Mouse (Mus musculus): ENCODE results near the gene Bod1. TPM values are rescaled to one million over a fixed set of nuclear protein-coding genes. Genes with fewer than 3 reads are reported as not detected.

Gene Bod1
- total and polyA plus RNA-seq, 2 experiments = 27.8 to 33.4 TPM

- Histone ChIP-seq H3K79me2 (ENCODE audit: control insufficient read depth, insufficient read depth, low read length) (no peaks in the 10 kb centered on the region), H3K36me3 (ENCODE audit: control insufficient read depth, insufficient read depth, low read length) (no peaks in the 10 kb centered on the region), H3K4me3 (ENCODE audit: insufficient read depth, low read depth, low read length) (no peak overlapping the region), H3K9ac (ENCODE audit: low read depth, low read length) (no peak overlapping the region), H3K27me3 (ENCODE audit: control insufficient read depth, insufficient read depth, low read length) (no peaks in the 10 kb centered on the region), H3K4me1 (ENCODE audit: control insufficient read depth, insufficient read depth, low read length) (no peaks in the 10 kb centered on the region), H3K27ac (replicated peaks; ENCODE audit: insufficient read depth, low read depth, low read length) (no peak overlapping the region)
- no peak for DNase-seq (ENCODE audit: extremely low read depth, low read depth, low spot score)
- no peak for TF ChIP-seq CTCF (IDR thresholded peaks at IDR 0.05; ENCODE audit: low read depth, low read length)
- no peak for TF ChIP-seq POLR2A (IDR thresholded peaks at IDR 0.05; ENCODE audit: extremely low read depth, insufficient read depth, low read length)
- 98% methylated on average over 2 of the region's 2 CpGs for WGBS
Observed at GRCm38 (mm10) chr11:31693322-31693721, 21.6 kb upstream of the Bod1 start.

DNA sequence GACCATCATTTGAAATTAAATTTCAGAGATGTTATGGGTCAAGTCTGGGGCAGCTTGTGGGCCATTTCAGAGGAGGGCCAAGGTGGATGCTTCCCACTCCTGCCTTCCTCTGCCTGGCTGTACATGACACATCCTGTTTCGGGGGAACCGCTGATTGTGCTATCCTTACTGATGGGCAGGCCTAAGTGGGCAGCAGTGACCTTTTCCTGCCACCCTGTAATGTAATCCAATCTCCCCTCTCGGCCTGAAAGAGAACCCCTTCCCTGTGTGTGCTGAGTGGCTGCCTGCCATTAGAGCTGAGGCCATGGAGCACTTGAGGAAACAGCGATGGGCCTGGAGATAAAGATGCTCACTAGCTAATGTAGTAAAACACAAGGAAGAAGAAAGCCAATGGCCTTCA lies 17.3 kb upstream of the Bod1 start:
- TF ChIP-seq POLR2A (IDR thresholded peaks at IDR 0.05; ENCODE audit: extremely low read depth, insufficient read depth, low read length) (no peak), CTCF (IDR thresholded peaks at IDR 0.05; ENCODE audit: low read depth, low read length) (no peak)
- Histone ChIP-seq H3K79me2 (ENCODE audit: control insufficient read depth, insufficient read depth, low read length) (no peaks in the 10 kb centered on the region), H3K27me3 (ENCODE audit: control insufficient read depth, insufficient read depth, low read length) (no peaks in the 10 kb centered on the region), H3K27ac (replicated peaks; ENCODE audit: insufficient read depth, low read depth, low read length) (no peak overlapping the region), H3K4me1 (ENCODE audit: control insufficient read depth, insufficient read depth, low read length) (no peaks in the 10 kb centered on the region), H3K4me3 (ENCODE audit: insufficient read depth, low read depth, low read length) (no peak overlapping the region), H3K9ac (ENCODE audit: low read depth, low read length) (no peak overlapping the region), H3K36me3 (ENCODE audit: control insufficient read depth, insufficient read depth, low read length) (no peaks in the 10 kb centered on the region)
- WGBS = 79% methylated on average over 4 of the region's 4 CpGs
- DNase-seq (ENCODE audit: extremely low read depth, low read depth, low spot score) = no peak

DNA sequence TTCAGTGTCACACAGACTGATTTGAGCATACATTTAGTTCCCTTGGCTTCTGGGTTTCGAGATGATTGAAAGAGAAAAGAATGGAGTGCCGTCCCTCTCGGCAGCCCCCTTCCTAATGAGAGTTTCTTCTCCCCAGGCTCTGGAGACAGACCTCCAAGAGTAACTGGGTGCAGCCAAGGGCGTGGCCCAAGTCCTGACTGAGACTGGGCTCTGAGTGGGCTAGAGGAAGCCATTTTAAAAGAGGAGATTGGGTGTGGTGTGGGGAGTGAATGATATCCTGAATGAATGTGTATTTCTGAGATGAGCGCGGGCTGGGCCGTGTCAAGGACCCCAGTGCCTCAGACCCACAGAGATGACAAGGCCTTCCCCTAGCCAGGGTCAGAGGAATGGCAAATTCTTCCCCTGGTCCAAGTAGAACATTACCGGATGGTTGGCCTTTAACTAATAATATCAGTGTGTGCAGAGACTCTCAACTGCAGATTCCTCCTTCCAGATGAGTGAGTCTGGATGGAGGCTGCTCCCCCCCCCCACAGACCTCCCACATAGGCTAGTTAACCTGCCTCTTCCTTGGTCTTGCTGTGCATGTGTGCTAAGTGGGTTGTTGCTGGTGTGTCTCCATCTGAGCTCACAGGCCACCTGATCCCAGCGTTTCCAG lies 13.4 kb upstream of the Bod1 start:
- Histone ChIP-seq H3K79me2 (ENCODE audit: control insufficient read depth, insufficient read depth, low read length) (no peaks in the 10 kb centered on the region), H3K4me1 (ENCODE audit: control insufficient read depth, insufficient read depth, low read length) (no peaks in the 10 kb centered on the region), H3K27me3 (ENCODE audit: control insufficient read depth, insufficient read depth, low read length) (no peaks in the 10 kb centered on the region), H3K9ac (ENCODE audit: low read depth, low read length) (no peak overlapping the region), H3K27ac (replicated peaks; ENCODE audit: insufficient read depth, low read depth, low read length) (no peak overlapping the region), H3K36me3 (ENCODE audit: control insufficient read depth, insufficient read depth, low read length) (no peaks in the 10 kb centered on the region), H3K4me3 (ENCODE audit: insufficient read depth, low read depth, low read length) (no peak overlapping the region)
- no peak for TF ChIP-seq POLR2A (IDR thresholded peaks at IDR 0.05; ENCODE audit: extremely low read depth, insufficient read depth, low read length)
- TF ChIP-seq CTCF (IDR thresholded peaks at IDR 0.05; ENCODE audit: low read depth, low read length) = no peak
- 85% methylated on average over 9 of the region's 9 CpGs for WGBS
- DNase-seq (ENCODE audit: extremely low read depth, low read depth, low spot score) = no peak

- Histone ChIP-seq H3K36me3 (ENCODE audit: control insufficient read depth, insufficient read depth, low read length) (no peaks in the 10 kb centered on the region), H3K9ac (ENCODE audit: low read depth, low read length) (no peak overlapping the region), H3K27me3 (ENCODE audit: control insufficient read depth, insufficient read depth, low read length) (no peaks in the 10 kb centered on the region), H3K27ac (replicated peaks; ENCODE audit: insufficient read depth, low read depth, low read length) (no peak overlapping the region), H3K4me1 (ENCODE audit: control insufficient read depth, insufficient read depth, low read length) (no peaks in the 10 kb centered on the region), H3K4me3 (ENCODE audit: insufficient read depth, low read depth, low read length) (no peak overlapping the region), H3K79me2 (ENCODE audit: control insufficient read depth, insufficient read depth, low read length) (no peaks in the 10 kb centered on the region)
- TF ChIP-seq CTCF (IDR thresholded peaks at IDR 0.05; ENCODE audit: low read depth, low read length) (no peak), POLR2A (IDR thresholded peaks at IDR 0.05; ENCODE audit: extremely low read depth, insufficient read depth, low read length) (no peak)
- 76% methylated on average over 2 of the region's 2 CpGs for WGBS
- no peak for DNase-seq (ENCODE audit: extremely low read depth, low read depth, low spot score)
Observed at GRCm38 (mm10) chr11:31684126-31684525, 12.4 kb upstream of the Bod1 start.

DNA sequence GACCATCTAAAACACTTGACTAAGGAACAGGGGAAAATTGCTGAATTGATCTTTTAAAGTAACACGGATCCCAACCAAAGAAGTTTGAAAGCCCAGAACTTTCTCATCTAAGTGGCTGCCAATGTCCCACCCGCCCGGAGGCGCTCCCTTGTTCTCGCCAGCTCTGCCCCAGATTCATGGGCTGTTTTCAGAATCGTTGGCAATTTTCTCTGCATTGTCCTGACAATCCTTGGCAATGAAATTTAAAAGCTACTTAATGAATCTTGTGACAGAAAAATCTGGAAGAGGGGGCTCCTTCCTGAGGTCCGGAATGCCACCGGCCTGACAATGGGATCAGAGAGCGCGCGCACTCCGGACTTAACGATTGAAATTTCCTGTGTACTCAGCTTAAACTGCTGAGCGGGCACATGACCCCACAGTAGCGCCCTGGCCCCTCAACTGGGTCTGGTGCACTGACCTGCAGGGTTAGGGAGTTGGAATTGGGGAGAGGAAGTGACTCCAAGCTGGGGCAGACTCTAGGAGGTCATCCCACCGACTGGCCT lies 8.2 kb upstream of the Bod1 start:
- no peaks in the 10 kb centered on the region for H3K27me3 ChIP-seq (ENCODE audit: control insufficient read depth, insufficient read depth, low read length)
- TF ChIP-seq CTCF (IDR thresholded peaks at IDR 0.05; ENCODE audit: low read depth, low read length) (no peak), POLR2A (IDR thresholded peaks at IDR 0.05; ENCODE audit: extremely low read depth, insufficient read depth, low read length) (no peak)
- WGBS = 69% methylated on average over 16 of the region's 16 CpGs
- H3K4me3 ChIP-seq (ENCODE audit: insufficient read depth, low read depth, low read length) = no peak overlapping the region
- no peak overlapping the region for H3K9ac ChIP-seq (ENCODE audit: low read depth, low read length)
- no peak for DNase-seq (ENCODE audit: extremely low read depth, low read depth, low spot score)
- no peaks in the 10 kb centered on the region for H3K36me3 ChIP-seq (ENCODE audit: control insufficient read depth, insufficient read depth, low read length)
- H3K79me2 ChIP-seq (ENCODE audit: control insufficient read depth, insufficient read depth, low read length) = no peaks in the 10 kb centered on the region
- no peak overlapping the region for H3K27ac ChIP-seq (replicated peaks; ENCODE audit: insufficient read depth, low read depth, low read length)
- H3K4me1 ChIP-seq (ENCODE audit: control insufficient read depth, insufficient read depth, low read length) = peaks cover 6% of the 10 kb centered on the region

GRCm38 (mm10) chr11:31677309-31677708 lies 5.6 kb upstream of the Bod1 start:
- no peaks in the 10 kb centered on the region for H3K36me3 ChIP-seq (ENCODE audit: control insufficient read depth, insufficient read depth, low read length)
- peaks cover 6% of the 10 kb centered on the region for H3K4me1 ChIP-seq (ENCODE audit: control insufficient read depth, insufficient read depth, low read length)
- 92% methylated on average over 5 of the region's 5 CpGs for WGBS
- TF ChIP-seq POLR2A (IDR thresholded peaks at IDR 0.05; ENCODE audit: extremely low read depth, insufficient read depth, low read length) (no peak), CTCF (IDR thresholded peaks at IDR 0.05; ENCODE audit: low read depth, low read length) (no peak)
- H3K79me2 ChIP-seq (ENCODE audit: control insufficient read depth, insufficient read depth, low read length) = no peaks in the 10 kb centered on the region
- H3K9ac ChIP-seq (ENCODE audit: low read depth, low read length) = no peak overlapping the region
- no peak for DNase-seq (ENCODE audit: extremely low read depth, low read depth, low spot score)
- H3K4me3 ChIP-seq (ENCODE audit: insufficient read depth, low read depth, low read length) = no peak overlapping the region
- H3K27me3 ChIP-seq (ENCODE audit: control insufficient read depth, insufficient read depth, low read length) = no peaks in the 10 kb centered on the region
- H3K27ac ChIP-seq (replicated peaks; ENCODE audit: insufficient read depth, low read depth, low read length) = peak overlapping the region; percentile 43
